Mouse (Mus musculus) midbrain, embryonic 12.5 days (tissue): ENCODE data around the gene Nags. TPM values are rescaled to one million over a fixed set of nuclear protein-coding genes. Genes with fewer than 3 reads are reported as not detected.

Source experiments
- ATAC-seq: fragments of 200-750 bp; cut with Nextera tagmentation; 2 replicates; pipeline ENCODE4 v1.8.0; 2017; ENCODE audit warnings: low read depth, moderate TSS enrichment, moderate library complexity; ENCODE audit not compliant: low FRiP score
- H3K27ac ChIP-seq: fragments of 300-500 bp; sonication (generic); replicated peaks from 2 replicates; pipeline ENCODE4 v1.5.1; 2016; ENCODE audit warnings: mild to moderate bottlenecking
- H3K27me3 ChIP-seq: fragments of 300-500 bp; sonication (generic); 2 replicates; pipeline ENCODE4 v1.6.1; 2016; ENCODE audit warnings: mild to moderate bottlenecking
- H3K36me3 ChIP-seq: fragments of 300-500 bp; sonication (generic); 2 replicates; pipeline ENCODE4 v1.6.1; 2016
- H3K4me1 ChIP-seq: fragments of 300-500 bp; sonication (generic); 2 replicates; pipeline ENCODE4 v1.6.1; 2016
- H3K4me2 ChIP-seq: fragments of 300-500 bp; sonication (generic); replicated peaks from 2 replicates; pipeline ENCODE4 v1.6.1; 2016; ENCODE audit warnings: mild to moderate bottlenecking, moderate library complexity
- H3K4me3 ChIP-seq: fragments of 300-500 bp; sonication (generic); 2 replicates; pipeline ENCODE4 v1.5.1; 2016; ENCODE audit warnings: mild to moderate bottlenecking
- H3K9ac ChIP-seq: fragments of 300-500 bp; sonication (generic); replicated peaks from 2 replicates; pipeline ENCODE4 v1.6.1; 2016; ENCODE audit warnings: mild to moderate bottlenecking, moderate library complexity
- H3K9me3 ChIP-seq: fragments of 300-500 bp; sonication (generic); 2 replicates; pipeline ENCODE4 v1.6.1; 2016; ENCODE audit warnings: mild to moderate bottlenecking
- WGBS: fragments of 180-500 bp; shearing (Covaris S2); methylation state at CpG from one replicate; pipeline ENCODE4 v1.1.7; 2016; 5-methylcytosine and 5-hydroxymethylcytosine counted together
- polyA plus RNA-seq: library from polyadenylated mRNA; unstranded; fragments of >200 nt; fragmentation: Nextera tagmentation; extraction: Ambion mirVana; gene quantifications from 2 replicates; pipeline ENCODE4 v1.2.1, GENCODE M21; 2016

The Nags gene
- not detected in 2 replicates for polyA plus RNA-seq

GRCm38 (mm10) chr11:102145471-102146001 lies at the start of gene Nags:
Gene Nags (plus strand): TSS chr11:102145513.
- WGBS, result 1% methylated on average over 46 of the region's 50 CpGs
- Histone ChIP-seq H3K36me3 (no peaks in the 10 kb centered on the region), H3K4me1 (peaks cover 16% of the 10 kb centered on the region; the same call in 1 of the 2 replicates), H3K27ac (no peak within 1 kb of the TSS), H3K27me3 (peaks cover 78% of the 10 kb centered on the region), H3K4me3 (peak within 1 kb of the TSS; percentile 27), H3K9me3 (no peaks in the 10 kb centered on the region), H3K9ac (0 out of 2 replicates have a peak within 1 kb of the TSS, but pooled peaks have one; percentile 11), H3K4me2 (peak within 1 kb of the TSS; percentile 42)
- no peak for ATAC-seq

GRCm38 (mm10) chr11:102095676-102096075 lies 49.6 kb upstream of the Nags start:
- H3K27me3 ChIP-seq, result peaks cover 24% of the 10 kb centered on the region
- H3K4me3 ChIP-seq, result no peak overlapping the region
- 74% methylated on average over 3 of the region's 3 CpGs for WGBS
- no peak overlapping the region for H3K4me2 ChIP-seq
- H3K9ac ChIP-seq, result no peak overlapping the region
- no peak overlapping the region for H3K27ac ChIP-seq
- H3K9me3 ChIP-seq, result no peaks in the 10 kb centered on the region
- no peak for ATAC-seq
- no peaks in the 10 kb centered on the region for H3K36me3 ChIP-seq
- peaks cover 13% of the 10 kb centered on the region for H3K4me1 ChIP-seq

- no peak for ATAC-seq
- WGBS, result 73% methylated on average over 5 of the region's 5 CpGs
- H3K9ac ChIP-seq, result no peak overlapping the region
- peaks cover 32% of the 10 kb centered on the region for H3K27me3 ChIP-seq
- H3K9me3 ChIP-seq, result no peaks in the 10 kb centered on the region
- H3K4me3 ChIP-seq, result peak overlapping the region; percentile 19; the same call in 1 of the 2 replicates
- H3K4me2 ChIP-seq, result peak overlapping the region; percentile 51
- H3K4me1 ChIP-seq, result peaks cover 13% of the 10 kb centered on the region
- H3K36me3 ChIP-seq, result no peaks in the 10 kb centered on the region
- H3K27ac ChIP-seq, result no peak overlapping the region
These were observed 48.9 kb upstream of the Nags start for GRCm38 (mm10) chr11:102096446-102096845.

GRCm38 (mm10) chr11:102096887-102097391 lies 48.4 kb upstream of the Nags start:
- no peaks in the 10 kb centered on the region for H3K9me3 ChIP-seq
- no peak overlapping the region for H3K9ac ChIP-seq
- H3K27ac ChIP-seq, result no peak overlapping the region
- H3K27me3 ChIP-seq, result peaks cover 32% of the 10 kb centered on the region
- H3K4me1 ChIP-seq, result peaks cover 13% of the 10 kb centered on the region
- peak overlapping the region; percentile 19; the same call in 1 of the 2 replicates for H3K4me3 ChIP-seq
- WGBS, result 10% methylated on average over 18 of the region's 18 CpGs
- ATAC-seq, result peak; percentile 91
- peak overlapping the region; percentile 51 for H3K4me2 ChIP-seq
- no peaks in the 10 kb centered on the region for H3K36me3 ChIP-seq

DNA sequence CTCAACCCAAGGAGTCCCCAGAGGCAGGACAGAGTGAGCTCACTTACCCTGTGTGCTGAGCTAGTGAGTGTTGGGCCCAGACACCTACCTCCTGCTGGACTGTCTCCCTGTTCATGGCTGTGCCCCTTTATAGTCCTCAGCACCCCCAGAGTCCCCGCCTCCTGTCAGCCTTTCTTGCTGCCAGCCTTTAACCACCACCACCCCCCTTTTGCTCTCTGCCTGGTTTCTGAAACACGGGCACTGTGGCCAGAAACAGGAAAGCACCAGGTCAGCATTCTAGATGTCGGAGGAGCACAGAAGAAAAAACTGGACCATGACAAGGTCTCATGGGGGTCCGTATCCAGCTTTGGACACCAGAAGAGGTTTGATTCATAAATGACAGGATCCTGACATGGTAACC lies 44.1 kb upstream of the Nags start, which contains the start of gene Ppy:
TSS of gene Ppy (minus strand) at position 101 of the 400 bp plus-strand sequence.
- peaks cover 69% of the 10 kb centered on the region for H3K27me3 ChIP-seq
- 77% methylated on average over 4 of the region's 4 CpGs for WGBS
- H3K4me2 ChIP-seq, result no peak within 1 kb of the TSS
- no peaks in the 10 kb centered on the region for H3K9me3 ChIP-seq
- no peak for ATAC-seq
- H3K36me3 ChIP-seq, result no peaks in the 10 kb centered on the region
- 0 out of 2 replicates have a peak within 1 kb of the TSS, but pooled peaks have one; percentile 12 for H3K9ac ChIP-seq
- no peak within 1 kb of the TSS for H3K4me3 ChIP-seq
- H3K27ac ChIP-seq, result no peak within 1 kb of the TSS
- H3K4me1 ChIP-seq, result peaks cover 13% of the 10 kb centered on the region

DNA sequence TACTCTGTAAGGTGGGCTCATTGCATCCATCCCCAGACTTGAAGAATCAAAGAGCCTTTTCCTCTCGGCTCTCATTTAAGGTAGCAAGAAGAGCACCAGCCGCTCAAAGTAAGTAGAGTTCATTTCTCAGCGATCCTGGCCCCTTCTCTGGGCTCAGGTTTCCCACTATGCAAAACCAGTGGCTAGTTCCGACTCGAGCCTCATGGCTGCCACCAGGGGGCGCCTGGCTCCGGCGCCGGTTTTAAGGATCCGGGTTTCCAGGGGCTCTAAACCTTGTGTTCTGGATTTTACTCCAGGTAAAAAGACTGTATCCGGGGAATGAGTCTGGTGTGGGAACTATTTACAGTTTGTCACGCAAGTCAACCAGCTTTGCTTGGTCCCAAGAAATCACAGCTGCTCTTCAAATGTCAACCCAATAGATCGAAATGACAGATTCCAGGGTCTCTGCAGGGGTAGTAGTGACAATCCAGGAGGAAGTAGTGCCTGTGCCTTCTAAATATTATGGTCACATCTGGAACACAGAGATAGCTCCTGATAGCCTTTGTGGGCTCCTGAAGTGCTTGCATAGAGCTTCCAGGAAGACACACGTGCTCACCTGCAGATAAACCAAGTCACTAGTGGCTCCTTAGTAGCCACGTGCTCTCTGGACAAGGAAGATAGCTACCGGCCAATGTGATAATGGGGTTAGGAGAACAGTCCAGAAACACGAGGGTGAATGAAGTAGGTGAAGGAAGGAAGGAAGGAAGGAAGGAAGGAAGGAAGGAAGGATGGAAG lies 42.6 kb upstream of the Nags start:
- H3K36me3 ChIP-seq, result no peaks in the 10 kb centered on the region
- H3K27me3 ChIP-seq, result peaks cover 84% of the 10 kb centered on the region
- H3K4me2 ChIP-seq, result no peak overlapping the region
- H3K27ac ChIP-seq, result no peak overlapping the region
- WGBS, result 19% methylated on average over 17 of the region's 17 CpGs
- ATAC-seq, result no peak
- H3K4me1 ChIP-seq, result peaks cover 3% of the 10 kb centered on the region; the same call in 1 of the 2 replicates
- H3K9me3 ChIP-seq, result no peaks in the 10 kb centered on the region
- H3K9ac ChIP-seq, result no peak overlapping the region
- no peak overlapping the region for H3K4me3 ChIP-seq

GRCm38 (mm10) chr11:102106911-102107310 lies 38.4 kb upstream of the Nags start:
- peaks cover 72% of the 10 kb centered on the region for H3K27me3 ChIP-seq
- ATAC-seq, result no peak
- H3K4me3 ChIP-seq, result 0 out of 2 replicates have a peak overlapping the region, but pooled peaks have one; percentile 9
- H3K27ac ChIP-seq, result no peak overlapping the region
- H3K4me2 ChIP-seq, result no peak overlapping the region
- H3K9me3 ChIP-seq, result no peaks in the 10 kb centered on the region
- no peaks in the 10 kb centered on the region for H3K36me3 ChIP-seq
- peaks cover 3% of the 10 kb centered on the region; the same call in 1 of the 2 replicates for H3K4me1 ChIP-seq
- 4% methylated on average over 21 of the region's 21 CpGs for WGBS
- no peak overlapping the region for H3K9ac ChIP-seq

DNA sequence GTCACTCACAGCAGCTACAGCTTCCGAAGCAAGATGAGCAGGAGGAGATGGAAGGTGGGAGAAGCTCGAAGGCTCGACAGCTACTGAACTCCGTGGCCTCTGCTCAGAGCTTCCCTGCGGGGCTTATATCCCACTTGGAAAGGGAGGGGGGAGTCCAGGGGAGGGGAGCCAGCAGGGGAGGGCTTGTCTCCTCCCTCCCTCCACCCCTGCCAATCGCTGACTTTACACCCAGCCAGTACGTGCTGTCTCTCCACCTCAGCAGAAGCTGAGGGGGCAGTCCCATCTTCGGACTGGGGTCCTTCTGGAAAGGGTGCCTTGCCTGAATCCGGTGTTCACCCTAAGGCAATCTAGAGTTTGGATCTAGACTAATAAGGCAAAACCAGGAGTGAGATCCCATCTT lies 37.6 kb upstream of the Nags start, which contains the start of gene Pyy:
TSS of gene Pyy (minus strand) at position 101 of the 400 bp plus-strand sequence.
- WGBS, result 12% methylated on average over 9 of the region's 9 CpGs
- ATAC-seq, result no peak
- Histone ChIP-seq H3K4me1 (peaks cover 3% of the 10 kb centered on the region; the same call in 1 of the 2 replicates), H3K27ac (no peak within 1 kb of the TSS), H3K27me3 (peaks cover 66% of the 10 kb centered on the region), H3K9ac (no peak within 1 kb of the TSS), H3K4me2 (no peak within 1 kb of the TSS), H3K9me3 (no peaks in the 10 kb centered on the region), H3K4me3 (0 out of 2 replicates have a peak within 1 kb of the TSS, but pooled peaks have one; percentile 9), H3K36me3 (no peaks in the 10 kb centered on the region)

DNA sequence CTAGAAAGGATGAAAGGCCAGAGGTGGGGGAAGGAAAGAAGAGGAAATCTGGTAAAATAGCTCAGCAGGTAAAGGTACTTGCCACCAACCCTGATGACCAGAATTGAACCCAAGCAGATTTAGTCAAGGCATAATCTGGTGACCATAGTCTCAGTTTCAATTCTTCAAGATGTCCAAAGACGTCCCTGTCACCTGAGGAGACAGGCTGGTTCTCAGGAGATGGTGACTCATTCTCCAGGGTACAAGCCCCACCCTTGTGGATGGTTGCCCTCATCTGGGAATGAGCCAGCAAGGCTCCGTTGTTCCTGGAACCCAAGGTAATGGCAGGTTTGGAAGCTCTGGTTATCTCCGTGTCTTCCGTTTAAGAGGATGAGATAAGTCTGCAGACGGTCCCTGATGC lies 33.7 kb upstream of the Nags start:
- Histone ChIP-seq H3K4me3 (no peak overlapping the region), H3K9ac (no peak overlapping the region), H3K9me3 (no peaks in the 10 kb centered on the region), H3K4me1 (peaks cover 3% of the 10 kb centered on the region; the same call in 1 of the 2 replicates), H3K36me3 (no peaks in the 10 kb centered on the region), H3K27me3 (peaks cover 32% of the 10 kb centered on the region), H3K27ac (no peak overlapping the region), H3K4me2 (no peak overlapping the region)
- 83% methylated on average over 5 of the region's 5 CpGs for WGBS
- no peak for ATAC-seq

GRCm38 (mm10) chr11:102116241-102116640 lies 29.1 kb upstream of the Nags start:
- Histone ChIP-seq H3K27me3 (peaks cover 4% of the 10 kb centered on the region), H3K4me2 (no peak overlapping the region), H3K36me3 (no peaks in the 10 kb centered on the region), H3K9me3 (no peaks in the 10 kb centered on the region), H3K27ac (no peak overlapping the region), H3K4me3 (no peak overlapping the region), H3K4me1 (no peaks in the 10 kb centered on the region; the same call in 1 of the 2 replicates), H3K9ac (no peak overlapping the region)
- 85% methylated on average over 8 of the region's 8 CpGs for WGBS
- no peak for ATAC-seq

DNA sequence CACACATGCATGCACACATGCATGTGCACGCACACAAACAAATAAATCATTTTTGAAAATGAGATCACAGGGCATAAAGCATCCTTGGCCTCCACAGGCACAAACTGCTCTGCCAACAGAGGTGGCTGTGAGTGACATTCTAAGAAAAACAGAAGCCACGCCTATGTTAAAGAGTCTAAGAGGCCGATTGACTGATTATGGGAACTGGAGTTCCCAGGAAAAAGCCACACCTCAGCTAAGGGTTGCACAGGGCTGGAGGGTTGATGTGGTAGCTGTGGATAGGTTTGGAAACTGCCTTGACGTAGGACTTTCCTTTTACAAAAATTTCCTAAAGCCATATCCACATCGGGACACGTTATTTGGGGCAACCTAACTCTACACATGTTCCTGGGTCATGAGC lies 27.9 kb upstream of the Nags start:
- H3K9me3 ChIP-seq, result no peaks in the 10 kb centered on the region
- H3K9ac ChIP-seq, result no peak overlapping the region
- no peak overlapping the region for H3K27ac ChIP-seq
- H3K4me3 ChIP-seq, result no peak overlapping the region
- no peaks in the 10 kb centered on the region for H3K36me3 ChIP-seq
- H3K4me2 ChIP-seq, result no peak overlapping the region
- peaks cover 4% of the 10 kb centered on the region for H3K27me3 ChIP-seq
- no peaks in the 10 kb centered on the region; the same call in 1 of the 2 replicates for H3K4me1 ChIP-seq
- ATAC-seq, result no peak
- WGBS, result 85% methylated on average over 6 of the region's 6 CpGs

GRCm38 (mm10) chr11:102134516-102134915 lies 10.8 kb upstream of the Nags start:
- Histone ChIP-seq H3K4me3 (no peak overlapping the region), H3K9me3 (no peaks in the 10 kb centered on the region), H3K4me2 (no peak overlapping the region), H3K9ac (no peak overlapping the region), H3K27ac (no peak overlapping the region; the same call in 1 of the 2 replicates), H3K27me3 (peaks cover 18% of the 10 kb centered on the region), H3K4me1 (peaks cover 9% of the 10 kb centered on the region), H3K36me3 (no peaks in the 10 kb centered on the region)
- WGBS, result 24% methylated on average over 4 of the region's 4 CpGs
- no peak for ATAC-seq
